In the genomic region with DNA sequence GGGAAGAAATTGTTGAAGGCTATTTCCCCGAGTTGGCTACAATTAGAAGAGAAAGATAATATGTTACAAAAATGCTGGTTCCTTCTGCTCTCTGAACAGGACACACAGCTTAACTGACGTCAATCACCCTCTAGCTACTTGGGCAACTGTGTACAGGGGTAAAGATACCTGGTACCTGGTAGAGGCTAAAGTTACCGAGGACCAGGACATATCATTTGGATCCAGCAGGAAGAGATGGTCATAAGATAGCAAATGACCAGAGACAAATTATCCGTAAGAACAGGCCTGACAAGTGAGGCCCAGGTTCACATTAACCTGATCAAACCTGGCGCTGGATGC, we compare ENCODE assay signal across 8 mouse cellular contexts. TPM values are rescaled to one million over a fixed set of nuclear protein-coding genes. Genes with fewer than 3 reads are reported as not detected.
DNase-seq lines count a peak whose midpoint lies in the region; ATAC-seq and TF ChIP-seq lines count a peak whose summit lies in the region.

No protein-coding gene starts in this region.

- H3K27ac ChIP-seq in lung, embryonic 15.5 days, result no peak overlapping the region
- H3K27ac ChIP-seq in intestine, postnatal 0 days (ENCODE audit: low read depth, low read length), result no peak overlapping the region
- H3K27ac ChIP-seq in neural tube, embryonic 14.5 days (ENCODE audit: low read depth, low read length), result no peak overlapping the region; the same call in 1 of the 2 replicates

- no peak overlapping the region for H3K9ac ChIP-seq in lung, embryonic 15.5 days
- no peak overlapping the region for H3K9ac ChIP-seq in intestine, postnatal 0 days (ENCODE audit: low read depth, low read length)
- H3K9ac ChIP-seq in neural tube, embryonic 14.5 days (replicated peaks; ENCODE audit: low read depth, low read length), result 0 out of 2 replicates have a peak overlapping the region, but pooled peaks have one; percentile 21

- H3K4me1 ChIP-seq in lung, embryonic 15.5 days, result 0 out of 2 replicates have a peak, but pooled peaks cover 3% of the 10 kb centered on the region
- H3K4me1 ChIP-seq in erythroblast, embryonic 14.5 days (ENCODE audit: control insufficient read depth), result peaks cover 13% of the 10 kb centered on the region
- H3K4me1 ChIP-seq in intestine, postnatal 0 days (replicated peaks; ENCODE audit: control insufficient read depth, insufficient read depth, low read length), result no peaks in the 10 kb centered on the region
- no peaks in the 10 kb centered on the region; the same call in 1 of the 2 replicates for H3K4me1 ChIP-seq in neural tube, embryonic 14.5 days (ENCODE audit: control insufficient read depth, insufficient read depth, low read length)

- peak overlapping the region; percentile 79 for H3K4me3 ChIP-seq in lung, embryonic 15.5 days
- peak overlapping the region; percentile 87 for H3K4me3 ChIP-seq in erythroblast, embryonic 14.5 days (replicated peaks)
- H3K4me3 ChIP-seq in intestine, postnatal 0 days (ENCODE audit: low read depth, low read length), result peak overlapping the region; percentile 77
- H3K4me3 ChIP-seq in neural tube, embryonic 14.5 days (ENCODE audit: low read depth, low read length), result peak overlapping the region; percentile 86

- WGBS in lung, embryonic 15.5 days, result 46% methylated on average over 5 of the region's 5 CpGs
- WGBS in intestine, postnatal 0 days, result 46% methylated on average over 5 of the region's 5 CpGs
- WGBS in neural tube, embryonic 14.5 days, result 57% methylated on average over 5 of the region's 5 CpGs

- no peaks in the 10 kb centered on the region for H3K9me3 ChIP-seq in lung, embryonic 15.5 days
- peaks cover 2% of the 10 kb centered on the region; the same call in 1 of the 2 replicates for H3K9me3 ChIP-seq in erythroblast, embryonic 14.5 days (ENCODE audit: control insufficient read depth, low read length)
- no peaks in the 10 kb centered on the region for H3K9me3 ChIP-seq in intestine, postnatal 0 days (ENCODE audit: control insufficient read depth)
- no peaks in the 10 kb centered on the region for H3K9me3 ChIP-seq in neural tube, embryonic 14.5 days (ENCODE audit: control insufficient read depth, low read length)

- no peak; the same call in 1 of the 2 replicates for ATAC-seq in lung, embryonic 15.5 days (ENCODE audit: borderline replicate concordance, extremely low read depth, low FRiP score, low TSS enrichment)
- ATAC-seq in intestine, postnatal 0 days, result no peak
- no peak; the same call in 1 of the 2 replicates for ATAC-seq in neural tube, embryonic 14.5 days (ENCODE audit: low read depth)

- peaks cover 10% of the 10 kb centered on the region for H3K27me3 ChIP-seq in lung, embryonic 15.5 days
- peaks cover 26% of the 10 kb centered on the region for H3K27me3 ChIP-seq in erythroblast, embryonic 14.5 days (ENCODE audit: control insufficient read depth)
- no peaks in the 10 kb centered on the region for H3K27me3 ChIP-seq in intestine, postnatal 0 days (replicated peaks; ENCODE audit: control insufficient read depth, insufficient read depth, low read length)
- no peaks in the 10 kb centered on the region for H3K27me3 ChIP-seq in neural tube, embryonic 14.5 days (ENCODE audit: control insufficient read depth, insufficient read depth, low read length)

- TF ChIP-seq CTCF in intestine, postnatal 0 days (IDR thresholded peaks at IDR 0.05; ENCODE audit: low read depth), result no peak

- peak overlapping the region; percentile 73 for H3K4me2 ChIP-seq in lung, embryonic 15.5 days
- peak overlapping the region; percentile 76 for H3K4me2 ChIP-seq in intestine, postnatal 0 days (replicated peaks; ENCODE audit: low read depth)
- H3K4me2 ChIP-seq in neural tube, embryonic 14.5 days (ENCODE audit: low read depth, low read length), result peak overlapping the region; percentile 46

- 0 out of 2 replicates have a peak, but pooled peaks cover 4% of the 10 kb centered on the region for H3K36me3 ChIP-seq in lung, embryonic 15.5 days
- peaks cover 15% of the 10 kb centered on the region for H3K36me3 ChIP-seq in erythroblast, embryonic 14.5 days (ENCODE audit: control insufficient read depth)
- H3K36me3 ChIP-seq in intestine, postnatal 0 days (ENCODE audit: control insufficient read depth, insufficient read depth), result 0 out of 2 replicates have a peak, but pooled peaks cover 3% of the 10 kb centered on the region
- no peaks in the 10 kb centered on the region for H3K36me3 ChIP-seq in neural tube, embryonic 14.5 days (ENCODE audit: control insufficient read depth, insufficient read depth, low read length)

- DNase-seq in lung, postnatal 36 days, result no peak
- DNase-seq in spleen, adult 18-20 months, result no peak
- DNase-seq in right cerebral cortex, adult 2 months (ENCODE audit: low spot score in 2 of 2), result no peak
- DNase-seq in adipocyte (ENCODE audit: low spot score), result no peak

RNA-seq across cellular contexts. Expression of gene Hacd2, which starts 0.4 kb away (rescaled TPM):
- 89.1 and 98.1 TPM in 2 replicates for polyA plus RNA-seq in lung, embryonic 15.5 days (2015; fragmentation: Nextera tagmentation; extraction: Ambion mirVana)
- 2.6 and 3.0 TPM in 2 replicates for polyA plus RNA-seq in erythroblast, embryonic 14.5 days (2012)
- polyA plus RNA-seq in intestine, postnatal 0 days (2015; fragmentation: Nextera tagmentation; extraction: Ambion mirVana), result 78.7 and 80.2 TPM in 2 replicates
- 25.7 and 28.9 TPM in 2 replicates for polyA plus RNA-seq in neural tube, embryonic 14.5 days (2014; fragmentation: Nextera tagmentation; extraction: Ambion mirVana)
